Mouse (Mus musculus): ENCODE data around the gene Slc22a23.

Gene Slc22a23

DNA sequence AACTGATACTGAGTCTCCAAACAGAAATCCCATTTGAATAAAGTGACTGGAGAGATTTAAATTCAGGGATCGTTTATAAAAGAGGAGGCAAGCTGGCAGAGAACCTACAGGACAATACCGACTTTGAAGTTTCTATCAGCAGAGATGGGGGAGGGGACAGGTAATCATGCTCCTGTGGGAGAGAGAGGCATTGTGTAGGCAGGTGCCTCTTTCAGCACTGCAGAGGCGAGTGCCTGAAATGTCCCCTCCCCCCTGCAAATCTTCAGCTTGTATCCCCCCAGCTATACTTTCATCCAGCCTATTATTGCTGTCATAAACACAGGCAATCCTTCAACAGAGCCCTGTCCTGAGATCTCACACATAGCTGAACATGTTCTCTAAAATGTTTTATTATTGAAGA is 43.4 kb downstream of the Slc22a23 start:
- no peak for DNase-seq (ENCODE audit: low read depth, low spot score)

DNA sequence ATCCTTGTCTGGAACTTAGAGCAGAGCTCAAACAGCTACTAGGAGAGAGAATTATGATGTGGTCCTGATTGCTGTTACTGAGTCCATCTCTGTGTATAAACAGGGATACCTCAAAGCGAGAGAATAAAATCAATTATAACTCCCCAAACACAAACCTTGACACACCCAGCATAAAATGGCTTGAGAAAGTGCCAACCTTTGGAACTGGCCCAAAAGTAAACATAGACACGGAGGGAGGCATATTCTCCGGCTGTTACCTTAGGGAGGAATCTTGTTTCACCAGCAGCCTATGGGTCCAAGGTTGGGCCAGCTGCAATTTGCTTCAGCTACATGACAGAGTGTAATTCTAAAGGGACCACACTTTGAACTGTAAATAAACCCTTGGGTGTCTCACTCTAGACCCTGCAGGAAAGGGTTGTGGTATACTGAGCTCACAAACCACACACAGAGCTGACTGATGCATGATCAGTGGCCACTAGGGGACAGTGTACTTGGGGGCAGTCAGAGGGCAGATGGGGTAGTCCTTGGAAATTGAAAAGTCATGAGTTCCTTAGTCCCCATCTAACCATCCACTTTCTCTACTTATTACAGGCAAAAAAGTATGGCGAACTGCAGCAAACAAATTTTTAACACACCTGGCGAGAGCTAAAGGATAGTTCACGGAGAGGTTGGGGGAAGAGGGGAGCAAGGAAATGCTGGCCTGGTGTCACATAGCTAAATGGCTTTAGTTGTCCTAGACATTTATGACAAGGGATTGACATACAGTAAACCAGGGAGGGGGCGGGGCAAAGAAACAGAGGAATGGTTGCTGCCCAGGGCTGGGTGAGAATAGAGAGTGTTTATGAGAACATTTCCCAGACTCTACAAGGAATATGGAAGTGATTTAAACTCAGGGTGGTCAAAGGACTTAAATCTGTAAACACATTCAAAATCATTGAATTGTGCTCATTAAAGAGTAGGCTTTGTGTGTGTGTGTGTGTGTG is 45.3 kb downstream of the Slc22a23 start:
- DNase-seq (ENCODE audit: low read depth, low spot score), result no peak

- no peak for DNase-seq (ENCODE audit: low read depth, low spot score)
These were observed 46.3 kb downstream of the Slc22a23 start for GRCm38 (mm10) chr13:34298674-34299073.

- DNase-seq (ENCODE audit: low read depth, low spot score), result no peak
These were observed 46.9 kb downstream of the Slc22a23 start for GRCm38 (mm10) chr13:34298061-34298460.

DNA sequence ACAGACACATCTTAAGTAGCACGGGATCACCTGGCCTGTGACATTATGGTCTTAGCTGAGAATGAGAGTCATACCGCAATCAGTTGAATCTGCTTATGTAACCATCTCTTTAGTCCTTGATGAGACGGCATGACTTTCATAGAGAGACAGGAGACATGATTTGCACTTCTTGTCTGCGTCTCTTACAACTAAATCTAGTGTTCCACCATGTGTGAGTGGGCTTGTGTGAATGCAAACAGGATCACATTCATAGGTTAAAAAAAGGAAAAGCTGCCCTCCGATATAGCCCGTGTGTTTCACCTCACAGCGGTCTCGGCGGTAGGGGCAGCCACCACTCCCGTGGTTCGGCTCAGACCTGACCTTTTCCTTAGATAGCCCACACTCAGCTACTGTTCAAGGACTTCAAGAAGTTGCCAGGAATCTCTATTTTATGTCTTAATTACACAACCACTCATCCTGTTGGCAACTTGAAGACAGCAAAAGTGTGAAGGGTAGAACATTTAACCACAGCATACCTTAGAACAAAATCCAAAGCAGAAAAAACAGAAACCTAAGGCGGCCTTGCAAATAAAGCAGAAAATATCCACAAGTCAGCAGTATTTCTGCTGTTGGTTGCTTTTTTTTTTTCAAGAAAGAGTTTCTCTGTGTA is 49.1 kb downstream of the Slc22a23 start:
- DNase-seq (ENCODE audit: low read depth, low spot score), result no peak

DNA sequence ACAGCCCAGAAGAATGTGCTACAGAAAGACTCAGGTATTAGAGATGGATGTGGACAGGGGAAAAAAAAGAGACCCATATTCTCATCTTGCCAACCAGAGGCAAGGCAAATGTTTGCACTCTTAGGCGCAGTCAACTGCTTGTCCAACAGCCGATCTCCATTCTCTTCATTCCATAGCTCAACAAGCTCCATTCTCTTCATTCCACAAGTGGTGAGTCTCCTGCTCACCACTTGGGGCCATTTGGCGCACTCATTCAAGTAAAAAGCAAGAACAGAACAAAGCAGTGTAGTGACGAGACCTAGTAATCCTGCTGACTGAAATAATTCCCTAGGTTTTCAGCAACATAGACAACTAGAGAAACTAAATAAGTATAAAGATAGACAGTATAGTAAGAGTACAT is 50.8 kb downstream of the Slc22a23 start:
- no peak for DNase-seq (ENCODE audit: low read depth, low spot score)

- DNase-seq (ENCODE audit: low read depth, low spot score), result no peak
These were observed 52.9 kb downstream of the Slc22a23 start for GRCm38 (mm10) chr13:34292042-34292441.

GRCm38 (mm10) chr13:34290346-34290745 is 54.6 kb downstream of the Slc22a23 start:
- DNase-seq (ENCODE audit: low read depth, low spot score), result no peak

DNA sequence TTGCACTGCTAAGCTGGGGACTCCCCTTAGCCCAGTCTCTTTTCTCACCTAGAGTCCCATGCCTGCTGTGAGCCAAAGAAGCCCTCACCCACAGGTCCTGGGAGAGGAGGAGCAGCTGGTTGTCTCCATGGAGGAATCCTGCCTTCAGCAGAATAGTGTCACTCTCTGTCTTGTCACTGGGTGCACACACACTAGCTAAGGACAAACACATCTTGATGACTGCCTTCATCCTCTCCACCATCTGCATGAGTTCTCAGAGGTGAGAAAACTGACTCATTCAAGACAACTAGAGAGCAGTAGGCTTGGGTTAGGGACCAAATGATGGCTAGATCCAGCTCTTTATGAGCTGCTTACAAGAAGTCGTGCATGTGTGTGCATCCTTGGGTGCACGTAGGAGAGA is 55.4 kb downstream of the Slc22a23 start:
- DNase-seq (ENCODE audit: low read depth, low spot score), result no peak

- no peak for DNase-seq (ENCODE audit: low read depth, low spot score)
These were observed 56.9 kb downstream of the Slc22a23 start for GRCm38 (mm10) chr13:34288129-34288528.

DNA sequence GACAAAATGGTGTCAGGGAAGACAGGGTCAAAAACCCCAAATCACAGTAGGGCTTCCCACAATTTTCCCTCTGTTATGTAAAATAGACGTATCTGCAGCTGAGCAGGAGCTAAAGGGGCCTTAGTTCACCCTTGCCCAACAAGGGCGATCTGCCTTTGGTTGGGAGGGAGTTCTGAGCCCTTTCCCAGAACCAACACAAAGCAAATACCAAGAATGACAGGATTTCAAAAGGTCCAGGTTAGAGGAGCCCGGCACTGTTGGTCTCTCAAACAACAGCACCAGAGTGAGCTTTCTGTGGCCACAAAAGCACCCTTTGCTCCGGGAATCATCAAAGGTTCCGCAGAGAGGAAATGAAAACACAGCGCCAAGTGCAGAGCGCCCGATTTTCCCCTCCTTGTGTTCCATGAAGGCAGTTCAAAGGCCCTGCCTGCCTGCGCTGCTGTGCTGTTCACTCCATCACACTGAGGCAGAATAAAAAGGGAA is 57.3 kb downstream of the Slc22a23 start:
- DNase-seq (ENCODE audit: low read depth, low spot score), result no peak

GRCm38 (mm10) chr13:34281360-34281759 is 63.6 kb downstream of the Slc22a23 start:
- DNase-seq (ENCODE audit: low read depth, low spot score), result no peak

DNA sequence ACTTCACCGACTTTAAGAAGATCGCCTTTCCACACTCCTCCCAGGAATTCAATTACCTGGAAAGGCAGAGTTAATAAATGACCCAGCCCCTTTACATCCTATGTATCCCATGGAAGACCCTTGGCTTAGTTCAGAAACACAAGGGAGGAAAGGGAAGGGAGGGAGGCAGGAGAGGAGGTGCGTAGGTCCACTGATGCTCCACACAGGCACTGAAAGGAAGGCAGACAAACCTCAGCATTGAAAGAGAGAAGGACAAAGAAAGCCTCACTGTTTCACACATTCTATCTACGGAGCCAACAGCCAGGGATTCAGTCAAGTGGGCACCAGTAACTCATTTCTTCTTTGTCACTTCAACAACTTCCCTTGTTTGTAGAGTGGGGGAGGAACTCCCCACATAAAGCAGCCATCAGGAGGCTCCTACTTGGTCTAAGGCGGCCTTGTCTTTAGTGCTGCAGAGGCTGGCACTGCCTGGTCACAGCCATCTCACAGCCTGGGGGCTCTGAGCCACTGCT is 66.2 kb downstream of the Slc22a23 start:
- no peak for DNase-seq (ENCODE audit: low read depth, low spot score)

DNA sequence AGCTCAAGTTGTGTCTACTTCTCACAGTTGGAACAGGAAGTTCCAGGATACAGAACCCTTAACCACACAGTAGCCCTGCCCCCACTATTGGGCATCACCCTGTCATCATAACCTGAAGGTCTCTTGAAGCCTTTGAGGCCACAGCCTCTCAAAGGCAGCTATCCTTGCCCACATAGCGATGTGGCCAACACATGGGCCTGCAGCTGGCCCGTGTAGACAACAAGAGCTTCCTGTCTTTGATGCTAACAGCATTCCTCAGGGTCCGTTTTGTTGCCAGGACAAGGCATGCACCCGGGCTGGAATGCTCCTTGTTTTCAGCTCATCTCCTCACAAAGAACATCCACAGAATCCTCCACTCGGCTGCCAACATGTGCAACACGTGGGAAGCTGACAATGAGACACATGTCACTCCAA is 66.7 kb downstream of the Slc22a23 start:
- no peak for DNase-seq (ENCODE audit: low read depth, low spot score)

- no peak for DNase-seq (ENCODE audit: low read depth, low spot score)
These were observed 67.4 kb downstream of the Slc22a23 start for GRCm38 (mm10) chr13:34277611-34278010.

DNA sequence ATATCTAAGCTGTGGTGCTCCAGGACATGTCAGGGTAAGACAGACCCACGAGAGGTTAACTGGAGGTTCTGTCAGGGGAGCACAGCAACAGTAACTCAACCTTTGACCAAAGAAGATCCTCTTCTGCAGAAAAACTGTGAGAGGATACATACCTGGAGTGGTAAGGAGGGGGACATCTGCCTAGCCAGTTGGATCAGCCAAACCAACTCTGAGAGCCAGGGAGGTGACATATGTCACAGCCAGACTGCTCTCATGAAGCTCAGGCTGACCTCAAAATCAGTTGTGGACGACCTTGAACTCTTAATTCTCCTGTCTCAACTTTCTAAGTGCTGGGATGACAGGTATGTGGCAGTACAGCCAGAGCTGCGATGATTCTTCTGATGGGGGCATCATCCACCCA is 68.0 kb downstream of the Slc22a23 start:
- no peak for DNase-seq (ENCODE audit: low read depth, low spot score)

- DNase-seq (ENCODE audit: low read depth, low spot score), result peak; percentile 40
These were observed 70.1 kb downstream of the Slc22a23 start for GRCm38 (mm10) chr13:34274890-34275289.

- DNase-seq (ENCODE audit: low read depth, low spot score), result no peak
These were observed 70.6 kb downstream of the Slc22a23 start for GRCm38 (mm10) chr13:34274417-34274816.

- DNase-seq (ENCODE audit: low read depth, low spot score), result no peak
These were observed 72.5 kb downstream of the Slc22a23 start for GRCm38 (mm10) chr13:34272275-34273054.

DNA sequence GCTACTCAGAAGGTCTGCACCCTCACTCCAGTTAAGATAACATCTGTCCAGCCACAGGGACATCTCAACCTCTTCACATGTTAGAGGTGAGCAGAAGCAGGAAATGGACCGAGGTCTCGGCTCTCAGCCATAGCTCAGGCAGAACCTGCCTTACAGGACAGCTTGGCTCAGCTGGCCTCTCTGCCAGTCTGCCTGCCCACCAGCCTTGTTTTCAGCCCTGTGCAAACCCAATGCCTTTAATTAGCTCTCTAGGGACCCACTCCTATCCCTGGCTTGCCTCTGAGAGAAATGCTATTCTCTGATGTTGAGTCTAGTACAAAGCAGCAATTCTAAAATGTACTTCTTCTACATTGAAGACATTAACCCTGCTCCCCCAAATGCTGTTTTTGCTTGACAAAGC is 73.3 kb downstream of the Slc22a23 start:
- DNase-seq (ENCODE audit: low read depth, low spot score), result peak; percentile 26

- DNase-seq (ENCODE audit: low read depth, low spot score), result peak; percentile 36
These were observed 73.9 kb downstream of the Slc22a23 start for GRCm38 (mm10) chr13:34270886-34271602.

All from c-Kit-negative CD71-positive TER-119-positive erythroid progenitor cells, embryonic 14.5 days (primary cell).